Mouse (Mus musculus): ENCODE results near the gene Lhpp. TPM values are rescaled to one million over a fixed set of nuclear protein-coding genes. Genes with fewer than 3 reads are reported as not detected.
A peak's percentile ranks its signal among the peaks of the same experiment; 100 is the strongest.

The Lhpp gene
- total RNA-seq, 2 experiments from 2014 or later, result 1.7 to 1.8 TPM

DNA sequence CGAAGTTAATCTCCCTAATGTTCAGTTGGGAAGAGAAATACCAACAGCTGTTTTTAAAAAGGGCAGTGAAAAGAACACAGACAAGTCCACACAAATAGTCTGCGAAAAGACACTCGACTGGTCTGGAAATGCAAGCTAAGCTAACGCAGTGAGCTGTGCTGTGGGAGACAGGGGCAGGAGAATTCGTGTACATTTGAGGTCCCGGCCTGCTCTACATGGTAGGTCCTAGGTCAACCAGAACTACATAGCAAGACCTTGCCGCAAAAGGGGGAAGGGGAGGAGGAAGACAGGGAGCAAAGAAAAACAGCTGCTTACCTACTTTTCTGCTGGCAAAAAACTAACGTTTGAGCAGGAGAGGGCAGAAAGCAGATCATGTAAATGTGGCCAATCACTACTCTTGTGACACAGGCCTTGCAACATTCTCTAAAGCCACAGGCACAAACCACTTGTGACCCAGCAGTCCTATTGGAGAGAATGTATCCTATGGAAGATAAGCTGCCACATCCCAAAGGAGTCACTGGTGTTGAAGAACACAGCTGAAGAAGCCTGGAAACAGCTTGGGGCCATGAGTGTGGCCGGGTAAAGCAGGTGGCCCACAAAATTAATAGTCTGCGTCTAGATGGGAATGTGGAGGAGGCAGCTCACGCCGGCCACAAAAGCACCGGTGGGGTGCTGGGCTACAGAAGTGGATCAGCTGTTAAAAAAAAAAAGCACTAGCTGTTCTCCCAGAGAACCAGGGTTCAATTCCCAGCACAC is 115.8 kb downstream of the Lhpp start:
- no peak for ATAC-seq (replicated peaks; ENCODE audit: low FRiP score, poor library complexity, severe bottlenecking)

DNA sequence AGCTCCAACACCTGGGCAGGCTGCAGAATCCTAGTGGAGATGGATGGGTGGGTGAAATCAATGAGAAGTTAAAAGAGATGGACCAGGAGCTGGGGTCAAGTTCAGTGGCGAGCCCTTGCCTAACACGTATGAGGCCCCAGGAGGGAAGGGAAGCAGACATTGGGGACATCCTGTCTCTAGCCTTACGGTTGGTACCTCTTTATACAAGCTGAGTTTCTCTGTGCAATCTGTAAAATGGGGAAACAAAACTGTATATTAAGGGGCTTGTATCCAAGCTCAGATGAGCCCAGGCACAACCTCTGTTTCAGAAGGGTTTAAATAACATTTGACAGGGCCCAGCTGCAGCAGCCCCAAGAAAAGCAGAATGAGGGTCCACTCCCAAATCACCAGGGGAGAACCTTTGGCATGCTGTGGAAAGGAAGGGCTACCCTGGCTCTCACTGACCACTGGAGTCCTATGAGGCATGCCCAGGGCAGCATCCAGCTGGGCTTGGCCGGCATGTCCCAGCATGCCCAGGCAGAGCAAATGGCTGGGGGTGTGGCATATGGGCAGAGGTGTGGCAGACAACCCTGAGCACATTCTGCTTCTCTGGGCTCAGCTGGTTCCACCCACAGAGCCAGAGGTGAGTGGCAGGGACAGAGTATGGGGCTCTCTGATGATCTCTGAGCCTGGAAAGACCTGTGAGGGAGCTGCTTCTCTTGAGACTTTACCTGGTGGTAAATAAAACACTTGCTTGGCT is 118.8 kb downstream of the Lhpp start:
- peak; percentile 68 for ATAC-seq (replicated peaks; ENCODE audit: low FRiP score, poor library complexity, severe bottlenecking)

- no peak for ATAC-seq (replicated peaks; ENCODE audit: low FRiP score, poor library complexity, severe bottlenecking)
Measured at GRCm38 (mm10) chr7:132730510-132730909, 120.1 kb downstream of the Lhpp start.

DNA sequence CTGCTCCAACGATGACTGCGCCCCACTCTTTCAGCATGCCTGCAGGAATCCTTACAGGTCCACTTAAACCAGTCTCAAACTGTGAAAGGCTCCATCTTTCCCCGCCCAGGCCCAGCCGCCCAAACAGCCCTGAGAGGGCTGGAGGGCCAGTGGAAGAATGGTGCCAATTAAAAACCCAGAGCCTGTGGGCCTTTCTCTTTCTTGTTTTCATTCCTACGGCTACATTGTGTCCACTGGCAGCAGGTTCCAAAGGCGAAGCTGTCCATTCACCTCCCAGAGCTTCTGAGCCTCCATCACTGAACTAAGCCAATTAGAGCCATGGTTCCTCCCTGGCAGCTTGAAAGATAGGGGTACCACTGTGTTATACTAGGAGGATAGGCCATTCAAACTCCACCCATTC is 121.1 kb downstream of the Lhpp start:
- ATAC-seq (replicated peaks; ENCODE audit: low FRiP score, poor library complexity, severe bottlenecking), result no peak

DNA sequence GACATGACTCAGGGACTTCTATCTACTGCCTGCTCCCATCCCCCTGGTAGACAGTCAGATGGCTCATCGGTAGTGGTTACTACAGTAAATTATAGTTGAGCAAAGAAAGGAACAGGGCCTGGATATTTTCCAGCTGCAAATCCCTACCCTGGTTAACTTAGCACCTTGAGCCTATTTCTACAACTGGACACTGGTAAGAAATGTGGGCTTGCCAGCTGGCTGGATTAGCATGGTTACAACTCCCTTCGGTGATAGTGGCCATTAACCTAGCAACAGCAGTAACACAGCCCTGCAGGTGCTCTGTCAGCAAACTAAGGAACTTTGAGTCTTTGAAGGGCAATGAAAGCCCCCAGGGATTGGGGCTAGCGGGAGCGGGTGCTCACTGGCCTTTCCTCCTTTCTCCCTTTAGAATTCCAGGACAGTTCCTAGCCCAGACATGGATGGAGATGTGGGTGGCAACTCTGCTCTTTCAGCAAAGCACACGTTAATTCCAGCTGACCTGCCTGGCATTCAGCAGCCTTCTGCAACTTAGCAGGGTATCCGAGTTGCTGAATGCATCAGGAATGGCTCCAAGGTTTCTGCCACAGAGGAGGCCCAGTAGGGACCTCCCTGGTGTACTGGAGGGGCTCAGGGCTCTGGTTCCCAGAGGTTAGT is 121.8 kb downstream of the Lhpp start:
- ATAC-seq (replicated peaks; ENCODE audit: low FRiP score, poor library complexity, severe bottlenecking), result no peak

- no peak for ATAC-seq (replicated peaks; ENCODE audit: low FRiP score, poor library complexity, severe bottlenecking)
Measured at GRCm38 (mm10) chr7:132733521-132733920, 123.1 kb downstream of the Lhpp start.

DNA sequence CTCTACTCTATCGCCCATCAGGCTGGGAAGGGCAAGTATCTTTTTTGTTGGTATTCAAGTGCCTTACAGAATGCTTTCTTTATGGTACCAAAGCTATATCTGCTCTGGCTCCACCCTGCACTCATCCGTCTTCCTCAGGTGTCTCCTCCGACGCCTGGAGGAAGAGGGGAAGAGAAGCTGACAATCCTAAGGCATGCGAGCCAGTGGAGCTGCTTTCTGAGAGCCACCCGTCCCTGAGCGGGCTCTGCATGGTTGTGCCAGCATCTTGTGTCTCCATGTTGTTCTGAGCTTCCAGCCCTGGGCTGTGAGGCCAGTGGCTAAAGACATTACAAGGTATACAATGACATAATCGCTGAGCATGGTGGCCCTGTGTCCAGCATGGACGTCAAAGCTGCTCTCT is 123.8 kb downstream of the Lhpp start:
- no peak for ATAC-seq (replicated peaks; ENCODE audit: low FRiP score, poor library complexity, severe bottlenecking)

- ATAC-seq (replicated peaks; ENCODE audit: low FRiP score, poor library complexity, severe bottlenecking), result no peak
Measured at GRCm38 (mm10) chr7:132735145-132735544, 124.7 kb downstream of the Lhpp start.

DNA sequence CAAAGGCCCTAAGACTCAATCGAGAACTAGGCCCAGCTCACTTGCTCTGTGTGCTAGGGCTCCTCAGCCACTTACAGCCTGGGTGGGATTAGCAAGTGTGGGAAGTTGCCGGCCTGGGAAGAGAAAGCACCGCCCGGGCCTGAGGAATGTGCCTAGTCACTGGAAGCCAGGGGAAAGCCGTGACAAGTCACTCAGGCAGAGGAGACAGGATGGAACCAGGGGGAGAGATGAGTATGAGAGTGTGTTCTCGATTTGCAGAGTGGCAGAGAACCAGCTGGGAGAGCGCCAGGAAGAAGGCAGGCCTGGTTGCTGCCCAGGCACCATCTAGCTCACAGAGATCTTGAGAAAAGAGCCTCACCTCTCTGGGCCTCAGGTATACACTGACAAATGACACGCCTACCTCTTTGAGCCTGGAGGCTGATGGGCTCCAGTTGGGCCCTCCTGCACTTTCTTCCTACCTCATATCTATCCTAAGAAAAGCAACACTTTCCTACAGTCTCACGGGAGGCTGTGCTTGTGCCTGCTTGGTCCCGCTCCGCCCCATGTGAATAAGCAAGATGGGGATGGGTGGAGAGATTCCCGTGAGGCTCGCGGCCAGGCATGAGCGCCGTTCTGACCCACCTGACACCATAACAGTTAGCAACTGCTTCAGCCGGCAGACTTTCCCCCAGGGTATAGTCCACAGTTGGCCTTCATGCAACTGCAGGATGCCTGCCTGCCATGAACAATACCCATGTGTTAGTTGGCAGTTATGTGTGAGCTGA is 125.8 kb downstream of the Lhpp start:
- no peak for ATAC-seq (replicated peaks; ENCODE audit: low FRiP score, poor library complexity, severe bottlenecking)

- ATAC-seq (replicated peaks; ENCODE audit: low FRiP score, poor library complexity, severe bottlenecking), result peak; percentile 80
Measured at GRCm38 (mm10) chr7:132738844-132739243, 128.4 kb downstream of the Lhpp start.

DNA sequence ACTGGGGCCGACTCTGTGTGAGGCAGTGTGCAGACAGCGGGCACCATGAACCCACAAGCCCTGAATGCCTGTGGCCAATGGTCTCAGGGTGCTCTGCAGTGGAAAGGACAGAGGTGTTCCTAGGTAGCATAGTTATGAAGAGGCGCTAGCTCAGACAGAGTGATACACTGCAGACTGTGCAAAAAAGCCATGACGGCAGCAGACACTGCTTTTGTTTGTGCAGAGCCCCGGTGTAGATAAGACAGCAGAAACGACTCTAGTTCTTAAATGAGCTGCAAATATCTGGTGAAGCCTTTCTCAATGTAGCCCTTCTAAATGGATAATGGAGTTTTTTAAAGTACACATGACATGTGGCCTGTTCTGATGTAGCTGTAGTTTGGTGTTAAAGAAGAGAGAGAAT is 129.4 kb downstream of the Lhpp start:
- no peak for ATAC-seq (replicated peaks; ENCODE audit: low FRiP score, poor library complexity, severe bottlenecking)

- ATAC-seq (replicated peaks; ENCODE audit: low FRiP score, poor library complexity, severe bottlenecking), result no peak
Measured at GRCm38 (mm10) chr7:132742912-132743311, 132.5 kb downstream of the Lhpp start.

DNA sequence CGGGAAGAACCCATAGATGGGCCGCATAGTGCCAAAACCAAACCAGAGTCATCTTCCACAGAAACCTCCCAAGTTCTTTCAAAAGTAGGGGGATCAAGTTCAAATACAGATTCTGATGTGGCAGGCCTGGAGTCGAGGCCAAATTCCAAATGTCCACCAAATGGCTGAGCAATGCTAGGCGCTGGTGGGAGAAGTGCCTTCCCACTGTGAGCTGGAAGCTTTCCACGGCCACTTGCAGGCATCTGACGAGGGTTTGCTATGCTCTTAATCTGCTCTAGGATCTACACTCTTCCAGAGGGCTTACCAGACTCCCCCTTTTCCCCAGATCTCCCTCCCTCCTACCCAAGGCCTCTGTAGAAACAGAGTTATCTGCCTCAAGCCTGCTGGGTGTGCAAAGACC is 136.7 kb downstream of the Lhpp start:
- no peak for ATAC-seq (replicated peaks; ENCODE audit: low FRiP score, poor library complexity, severe bottlenecking)

GRCm38 (mm10) chr7:132748076-132748769 is 137.8 kb downstream of the Lhpp start:
- no peak for ATAC-seq (replicated peaks; ENCODE audit: low FRiP score, poor library complexity, severe bottlenecking)

GRCm38 (mm10) chr7:132749504-132749903 is 139.1 kb downstream of the Lhpp start:
- no peak for ATAC-seq (replicated peaks; ENCODE audit: low FRiP score, poor library complexity, severe bottlenecking)

DNA sequence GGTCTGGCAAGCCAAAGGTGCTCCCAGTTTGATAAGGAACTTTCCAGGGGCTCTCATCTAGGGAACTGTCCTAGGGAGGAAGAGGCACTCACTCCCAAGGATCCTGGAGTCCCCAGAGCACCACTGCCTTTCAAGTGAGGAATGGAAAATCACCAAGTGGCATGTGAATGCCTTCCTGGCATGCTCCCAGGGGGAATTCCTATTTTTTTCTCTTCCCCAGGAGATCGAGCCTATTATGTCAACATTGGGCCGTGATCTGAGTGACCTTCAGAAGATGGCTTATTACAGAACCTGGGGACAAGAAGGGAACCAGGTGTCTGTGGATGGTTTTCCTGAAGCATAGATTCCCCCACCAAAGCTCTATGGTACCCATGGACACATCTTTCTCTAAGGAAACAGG is 141.3 kb downstream of the Lhpp start:
- no peak for ATAC-seq (replicated peaks; ENCODE audit: low FRiP score, poor library complexity, severe bottlenecking)

- no peak for ATAC-seq (replicated peaks; ENCODE audit: low FRiP score, poor library complexity, severe bottlenecking)
Measured at GRCm38 (mm10) chr7:132753518-132754388, 143.3 kb downstream of the Lhpp start.

GRCm38 (mm10) chr7:132754389-132754750 is 143.9 kb downstream of the Lhpp start:
- no peak for ATAC-seq (replicated peaks; ENCODE audit: low FRiP score, poor library complexity, severe bottlenecking)
